Mouse (Mus musculus): Measurements from ENCODE around the gene Alk.

DNA sequence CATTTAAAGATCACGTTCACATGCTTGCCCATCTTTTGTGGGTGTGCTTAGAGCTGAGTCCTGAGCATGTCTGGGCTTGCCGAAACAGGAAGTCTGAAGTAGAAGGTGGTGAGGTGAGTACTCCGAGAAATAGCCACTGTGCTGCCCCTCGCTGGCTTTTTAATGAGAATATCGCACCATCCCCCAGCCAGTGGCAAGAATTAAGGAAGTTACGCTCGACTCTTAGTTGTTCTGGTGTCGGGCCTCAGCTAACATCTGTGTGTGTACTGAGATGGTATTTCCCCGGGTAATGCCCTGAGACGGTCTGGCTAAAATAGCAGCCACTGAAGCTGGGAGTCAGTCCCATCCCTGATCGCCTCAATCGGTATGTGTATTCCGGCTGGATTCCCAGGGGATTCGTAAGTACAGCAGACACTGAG, 424.7 kb downstream of the Alk start:
- no peak for TF ChIP-seq CTCF (IDR thresholded peaks at IDR 0.05; ENCODE audit: low read depth)
- no peak for TF ChIP-seq EP300 (optimal IDR thresholded peaks at IDR 0.05)
